Mouse (Mus musculus): ENCODE data around the gene Tmem184a.

Tmem184a gene

GRCm38 (mm10) chr5:139792966-139793337 is 26.8 kb downstream of the Tmem184a start:
- no peak for DNase-seq (ENCODE audit: low spot score in 2 of 2)

DNA sequence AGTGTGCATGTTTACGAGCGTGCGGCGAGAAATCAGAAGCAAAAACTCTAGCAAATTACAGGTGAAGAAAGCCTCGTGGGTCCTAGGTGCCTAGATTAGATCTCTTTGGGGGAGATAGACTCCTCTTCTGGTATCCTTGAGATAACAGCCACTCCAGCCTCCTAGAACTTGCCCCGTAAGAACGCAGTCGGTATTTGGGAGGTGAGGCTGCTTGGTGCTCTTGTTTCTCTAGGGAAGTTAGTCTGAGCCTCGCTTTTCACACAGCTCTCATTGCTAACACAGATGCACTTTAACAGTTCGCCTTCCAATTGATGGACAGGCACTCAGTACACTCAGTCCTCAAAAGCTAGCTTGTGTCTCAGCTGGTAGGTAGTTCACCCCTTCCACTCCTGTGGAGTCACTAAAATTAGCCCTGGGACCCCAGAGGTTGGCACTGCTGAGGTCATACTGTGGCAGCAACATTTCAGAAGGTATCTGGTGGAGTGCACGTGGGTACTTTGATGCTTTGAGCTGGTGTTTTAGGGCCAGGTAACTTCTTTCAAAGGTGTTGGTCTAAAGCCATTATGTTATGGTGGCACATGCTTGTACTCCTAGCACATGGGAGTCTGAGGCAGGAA is 27.4 kb downstream of the Tmem184a start:
- peak in 1 of 2 experiments; percentile 23 for DNase-seq (ENCODE audit: low spot score in 2 of 2)

DNA sequence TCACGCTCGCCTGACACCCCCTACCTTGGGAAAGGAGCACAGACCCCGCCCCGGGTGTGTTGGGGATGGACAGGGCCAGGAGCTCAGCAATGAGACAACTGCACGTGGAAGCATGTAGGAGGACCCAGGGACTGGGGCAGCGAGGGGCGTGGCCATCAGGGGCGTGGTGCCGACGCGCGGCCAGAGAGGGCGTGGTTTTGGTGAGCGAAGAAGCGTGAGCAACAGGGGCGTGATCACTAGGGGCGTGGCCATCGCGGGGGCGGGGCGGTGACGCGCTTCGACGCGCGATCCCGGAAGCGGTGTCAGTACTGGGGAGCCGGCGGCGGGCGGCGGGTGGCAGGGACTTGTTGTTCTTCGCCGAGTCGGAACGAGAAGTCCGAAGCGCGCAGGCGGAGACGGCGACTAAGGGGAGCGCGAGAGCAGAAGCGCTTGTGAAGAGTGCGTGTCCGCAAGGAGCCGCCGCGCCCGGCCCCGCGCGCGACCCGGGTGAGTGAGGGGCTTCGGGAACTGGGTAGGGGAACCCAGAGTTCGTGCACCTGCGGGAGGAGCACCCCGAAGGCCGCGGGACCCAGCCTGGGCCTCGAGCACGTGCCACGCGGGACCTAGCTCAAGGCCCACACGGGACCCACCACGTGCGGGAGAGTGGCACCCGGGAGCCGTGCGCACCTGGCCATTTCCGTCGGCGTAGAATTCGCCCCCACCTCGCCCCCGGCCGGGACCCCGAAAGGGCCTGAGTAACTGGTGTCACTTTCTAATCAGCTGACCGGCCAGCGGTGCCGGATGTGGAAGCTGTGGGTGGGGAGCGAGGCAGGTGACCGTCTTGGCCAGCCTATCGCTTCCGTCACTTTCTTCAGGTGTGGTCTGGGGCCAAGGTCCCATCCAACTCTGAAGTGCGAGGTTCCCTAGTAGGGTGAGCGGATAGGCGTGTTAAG is 28.2 kb downstream of the Tmem184a start, which contains the start of gene Mafk:
Mafk (plus strand) TSS at position 287 of the 932 bp plus-strand sequence.
- DNase-seq (ENCODE audit: low spot score in 2 of 2), result peak; percentile 95 to 97

DNA sequence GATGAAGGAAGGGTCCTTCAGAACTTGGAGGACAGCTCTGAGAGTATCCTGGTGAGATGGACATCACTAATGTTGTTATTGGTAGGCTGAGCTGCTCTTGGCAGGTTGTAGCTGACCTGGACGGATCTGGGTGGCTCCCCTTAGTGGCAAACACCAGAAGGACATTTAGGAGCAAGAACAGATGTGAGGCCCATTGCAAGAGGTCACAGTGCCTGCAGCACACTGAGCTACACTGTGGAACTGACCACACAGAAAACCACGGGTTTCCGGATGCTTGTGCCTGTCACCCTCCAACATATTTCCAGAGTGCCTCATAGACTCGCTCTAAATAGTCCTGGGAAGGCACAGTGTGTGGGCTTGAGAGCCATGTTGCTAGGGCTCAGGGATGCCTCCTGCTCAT is 30.3 kb downstream of the Tmem184a start:
- no peak for DNase-seq (ENCODE audit: low spot score in 2 of 2)

- peak; percentile 62 to 73 for DNase-seq (ENCODE audit: low spot score in 2 of 2)
Observed at GRCm38 (mm10) chr5:139781406-139781805, 38.3 kb downstream of the Tmem184a start.

GRCm38 (mm10) chr5:139776966-139777365 is 42.8 kb downstream of the Tmem184a start:
- no peak for DNase-seq (ENCODE audit: low spot score in 2 of 2)

GRCm38 (mm10) chr5:139775216-139775926 is 44.3 kb downstream of the Tmem184a start, which contains the start of gene Ints1:
Ints1 (minus strand) TSS chr5:139775674.
- peak; percentile 90 to 95 for DNase-seq (ENCODE audit: low spot score in 2 of 2)

DNA sequence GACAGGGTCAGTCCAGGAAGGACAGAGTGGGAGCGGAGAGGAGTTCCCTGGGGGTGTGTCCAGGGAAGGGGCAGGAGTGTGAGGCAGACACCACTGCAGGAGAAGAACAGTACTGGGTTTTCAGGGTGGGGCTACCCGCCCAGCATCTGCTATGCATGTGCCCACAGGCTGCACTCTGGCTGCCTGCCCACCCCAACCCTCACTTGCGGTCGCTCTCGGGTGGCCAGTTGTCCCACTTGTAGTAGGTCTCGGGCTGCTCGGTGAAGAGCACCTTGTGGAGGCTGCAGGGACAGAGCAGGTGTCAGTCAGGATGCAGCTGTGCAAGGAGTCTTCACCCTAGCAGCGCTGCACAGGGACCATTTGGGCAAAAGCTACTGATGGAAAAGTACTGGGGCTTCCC is 51.5 kb downstream of the Tmem184a start:
- no peak for DNase-seq (ENCODE audit: low spot score in 2 of 2)

DNA sequence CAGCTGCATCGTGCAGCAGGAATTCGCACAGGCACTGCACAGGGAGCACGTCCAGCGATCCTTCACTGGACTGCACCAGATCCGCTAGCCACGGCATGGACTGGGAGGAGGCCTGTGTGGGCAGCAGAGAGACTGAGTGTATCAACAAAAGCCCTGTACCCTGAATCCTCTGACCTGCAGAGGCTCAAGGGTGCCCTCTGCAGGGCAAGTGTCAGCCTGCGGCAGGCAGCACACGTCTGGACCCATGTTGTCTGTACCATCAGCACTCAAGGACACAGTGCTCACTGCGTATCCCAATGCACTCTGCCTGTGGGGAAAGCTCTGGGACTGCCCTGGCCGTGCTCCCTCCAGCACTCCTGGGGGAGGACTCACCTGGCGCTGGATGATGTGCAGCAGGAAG is 55.4 kb downstream of the Tmem184a start:
- DNase-seq (ENCODE audit: low spot score in 2 of 2), result no peak

DNA sequence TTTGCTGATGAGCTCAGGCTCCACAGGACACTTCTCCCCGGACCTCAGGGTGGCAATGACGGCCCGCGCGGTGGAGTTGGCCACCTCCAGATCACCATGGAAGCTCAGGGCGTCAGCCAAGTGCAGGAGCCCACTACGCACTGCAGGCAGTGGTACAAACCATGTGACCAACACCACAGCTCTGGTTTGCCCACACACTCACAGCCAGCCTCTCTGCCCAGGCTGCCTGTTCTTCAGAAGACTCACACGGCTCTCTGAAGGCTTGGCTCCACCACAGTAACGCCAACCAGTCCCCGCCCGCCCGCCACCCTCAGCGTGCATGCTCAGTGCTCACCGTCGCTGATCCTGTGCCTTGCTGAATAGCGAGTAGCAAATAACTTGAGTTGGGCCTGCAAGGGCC is 61.6 kb downstream of the Tmem184a start:
- DNase-seq (ENCODE audit: low spot score in 2 of 2), result no peak

- DNase-seq (ENCODE audit: low spot score in 2 of 2), result no peak
Observed at GRCm38 (mm10) chr5:139756586-139756985, 63.1 kb downstream of the Tmem184a start.

DNA sequence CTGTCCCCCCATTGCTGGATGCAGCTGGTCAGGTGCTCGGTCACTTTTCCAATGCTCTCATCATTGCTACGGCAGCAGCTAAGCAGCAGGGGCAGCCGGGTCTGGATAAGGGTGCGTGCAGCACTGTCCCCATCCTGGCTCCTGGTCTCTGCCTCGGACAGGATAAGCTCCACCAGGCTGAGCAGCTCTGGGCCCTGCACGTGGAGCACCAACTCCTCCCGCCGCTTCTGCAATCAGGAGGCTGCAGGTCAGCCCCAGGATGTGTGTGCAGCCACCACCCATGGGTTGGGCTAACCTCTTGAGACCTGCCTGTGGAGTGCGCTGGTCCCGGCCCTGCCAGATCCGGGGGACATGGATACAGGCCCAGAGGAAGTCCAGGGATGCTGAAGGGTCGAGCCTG is 63.6 kb downstream of the Tmem184a start:
- no peak for DNase-seq (ENCODE audit: low spot score in 2 of 2)

DNA sequence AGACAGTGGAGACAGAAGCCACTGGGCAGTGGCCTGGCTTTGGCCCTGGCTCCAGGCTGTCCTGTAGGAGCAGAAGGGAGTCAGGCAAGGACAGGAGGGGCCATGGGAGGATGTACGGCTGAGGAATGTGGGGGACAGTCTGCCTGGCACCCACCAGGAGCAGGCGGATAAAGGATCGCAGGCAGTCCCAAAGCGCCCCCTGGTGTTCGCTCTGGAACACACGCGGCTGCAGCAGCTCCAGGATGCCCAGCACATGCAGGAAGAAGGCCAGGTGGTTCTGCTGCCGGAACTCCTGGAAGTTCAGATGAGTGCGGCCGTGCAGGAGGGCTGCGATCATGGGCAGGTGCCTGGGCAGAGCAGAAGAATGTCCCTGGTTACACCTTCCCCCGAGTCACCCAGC is 65.0 kb downstream of the Tmem184a start:
- no peak for DNase-seq (ENCODE audit: low spot score in 2 of 2)
